7 mouse cellular contexts compared by ENCODE assay signal in genomic region chr9:107377961-107378512, GRCm38 (mm10). TPM values are rescaled to one million over a fixed set of nuclear protein-coding genes. Genes with fewer than 3 reads are reported as not detected.
A peak's percentile ranks its signal among the peaks of the same experiment; 100 is the strongest.
DNase-seq lines count a peak whose midpoint lies in the region; ATAC-seq lines count a peak whose summit lies in the region.

No protein-coding gene starts in this region.

- H3K9ac ChIP-seq in lung, embryonic 16.5 days (ENCODE audit: low read length), result no peak overlapping the region
- peak overlapping the region; percentile 60 for H3K9ac ChIP-seq in hindbrain, embryonic 16.5 days (ENCODE audit: low read depth, low read length)
- H3K9ac ChIP-seq in midbrain, embryonic 11.5 days (ENCODE audit: low read length), result peak overlapping the region; percentile 64

- H3K4me3 ChIP-seq in lung, embryonic 16.5 days (ENCODE audit: low read length), result peak overlapping the region; percentile 23
- peak overlapping the region; percentile 30 for H3K4me3 ChIP-seq in hindbrain, embryonic 16.5 days (ENCODE audit: low read length)
- peak overlapping the region; percentile 39 for H3K4me3 ChIP-seq in midbrain, embryonic 11.5 days (ENCODE audit: low read depth, low read length)

- H3K4me2 ChIP-seq in lung, embryonic 16.5 days (ENCODE audit: low read depth, low read length), result peak overlapping the region; percentile 49
- H3K4me2 ChIP-seq in hindbrain, embryonic 16.5 days (ENCODE audit: low read length), result peak overlapping the region; percentile 56
- peak overlapping the region; percentile 77 for H3K4me2 ChIP-seq in midbrain, embryonic 11.5 days

- H3K27me3 ChIP-seq in lung, embryonic 16.5 days (ENCODE audit: control insufficient read depth, insufficient read depth, low read depth, low read length), result peaks cover 50% of the 10 kb centered on the region
- peaks cover 5% of the 10 kb centered on the region for H3K27me3 ChIP-seq in hindbrain, embryonic 16.5 days (replicated peaks; ENCODE audit: control insufficient read depth, insufficient read depth, low read length)
- H3K27me3 ChIP-seq in midbrain, embryonic 11.5 days (ENCODE audit: control insufficient read depth, insufficient read depth, low read length), result peaks cover 50% of the 10 kb centered on the region

- H3K4me1 ChIP-seq in lung, embryonic 16.5 days (replicated peaks; ENCODE audit: control insufficient read depth, insufficient read depth, low read length), result no peaks in the 10 kb centered on the region
- peaks cover 8% of the 10 kb centered on the region for H3K4me1 ChIP-seq in hindbrain, embryonic 16.5 days (ENCODE audit: control insufficient read depth, insufficient read depth, low read depth, low read length)
- H3K4me1 ChIP-seq in midbrain, embryonic 11.5 days (ENCODE audit: control insufficient read depth, insufficient read depth, low read length), result peaks cover 9% of the 10 kb centered on the region

- no peak overlapping the region for H3K27ac ChIP-seq in lung, embryonic 16.5 days (ENCODE audit: low read length)
- peak overlapping the region; percentile 73 for H3K27ac ChIP-seq in hindbrain, embryonic 16.5 days (ENCODE audit: low read depth, low read length)
- H3K27ac ChIP-seq in midbrain, embryonic 11.5 days (ENCODE audit: low read depth, low read length), result no peak overlapping the region; the same call in 1 of the 2 replicates

- H3K9me3 ChIP-seq in lung, embryonic 16.5 days (ENCODE audit: control insufficient read depth, low read length), result no peaks in the 10 kb centered on the region
- no peaks in the 10 kb centered on the region for H3K9me3 ChIP-seq in hindbrain, embryonic 16.5 days (ENCODE audit: control insufficient read depth, low read length)
- H3K9me3 ChIP-seq in midbrain, embryonic 11.5 days (ENCODE audit: control insufficient read depth, low read length), result no peaks in the 10 kb centered on the region

- DNase-seq in lung, postnatal 4 days, result no peak
- DNase-seq in embryo, embryonic 10.5 days (ENCODE audit: low spot score), result peak; percentile 56
- peak; percentile 96 for DNase-seq in midbrain, embryonic 11.5 days (ENCODE audit: low spot score, missing footprints)
- no peak for DNase-seq in spleen, postnatal 4 days (ENCODE audit: low spot score in 2 of 2)
- DNase-seq in frontal cortex, postnatal 25 days (ENCODE audit: low spot score in 2 of 2), result no peak

- WGBS in lung, embryonic 16.5 days, result 0% methylated on average over 35 of the region's 35 CpGs
- WGBS in hindbrain, embryonic 16.5 days, result under 1% methylated on average over 35 of the region's 35 CpGs
- WGBS in midbrain, embryonic 11.5 days, result under 1% methylated on average over 35 of the region's 35 CpGs

- H3K36me3 ChIP-seq in lung, embryonic 16.5 days (ENCODE audit: control insufficient read depth, insufficient read depth, low read length), result no peaks in the 10 kb centered on the region
- no peaks in the 10 kb centered on the region for H3K36me3 ChIP-seq in hindbrain, embryonic 16.5 days (ENCODE audit: control insufficient read depth, insufficient read depth, low read length)
- H3K36me3 ChIP-seq in midbrain, embryonic 11.5 days (ENCODE audit: control insufficient read depth, insufficient read depth, low read length), result no peaks in the 10 kb centered on the region

- ATAC-seq in lung, embryonic 16.5 days (ENCODE audit: low read depth), result no peak
- ATAC-seq in hindbrain, embryonic 16.5 days, result peak; percentile 80
- ATAC-seq in midbrain, embryonic 11.5 days (ENCODE audit: low FRiP score), result peak; percentile 75

RNA-seq across cellular contexts. Expression of gene Cacna2d2, which starts 21.4 kb away (rescaled TPM):
- 0.38 and 0.60 TPM in 2 replicates for polyA plus RNA-seq in lung, embryonic 16.5 days (2015; fragmentation: Nextera tagmentation; extraction: Ambion mirVana)
- polyA plus RNA-seq in hindbrain, embryonic 16.5 days (2015; fragmentation: Nextera tagmentation; extraction: Ambion mirVana), result 8.1 and 9.0 TPM in 2 replicates
- 1.3 and 1.7 TPM in 2 replicates for polyA plus RNA-seq in midbrain, embryonic 11.5 days (2014; fragmentation: Nextera tagmentation; extraction: Ambion mirVana)

RNA-seq across cellular contexts. Expression of gene 6430571L13Rik, which starts 37.6 kb away (rescaled TPM):
- 0.83 and 0.85 TPM in 2 replicates for polyA plus RNA-seq in lung, embryonic 16.5 days (2015; fragmentation: Nextera tagmentation; extraction: Ambion mirVana)
- 9.8 and 11.4 TPM in 2 replicates for polyA plus RNA-seq in hindbrain, embryonic 16.5 days (2015; fragmentation: Nextera tagmentation; extraction: Ambion mirVana)
- polyA plus RNA-seq in midbrain, embryonic 11.5 days (2014; fragmentation: Nextera tagmentation; extraction: Ambion mirVana), result 2.0 and 2.3 TPM in 2 replicates

RNA-seq across cellular contexts. Expression of gene Hemk1, which starts 39.9 kb away (rescaled TPM):
- polyA plus RNA-seq in lung, embryonic 16.5 days (2015; fragmentation: Nextera tagmentation; extraction: Ambion mirVana), result 11.5 and 12.4 TPM in 2 replicates
- polyA plus RNA-seq in hindbrain, embryonic 16.5 days (2015; fragmentation: Nextera tagmentation; extraction: Ambion mirVana), result 17.5 and 18.7 TPM in 2 replicates
- 9.9 and 10.7 TPM in 2 replicates for polyA plus RNA-seq in midbrain, embryonic 11.5 days (2014; fragmentation: Nextera tagmentation; extraction: Ambion mirVana)

Comparison
In these comparisons a context has a peak if more than half of its experiments do, and no peak if none do; other contexts are left out.
1. DNase-seq: peak in embryo, embryonic 10.5 days (single experiment) and midbrain, embryonic 11.5 days (single experiment); none in lung, postnatal 4 days (0 of 2), spleen, postnatal 4 days (0 of 2) and frontal cortex, postnatal 25 days (0 of 2).
2. Peak in every context shown above with its lines, with median percentiles within 50 percentile points of each other: H3K4me2 ChIP-seq and H3K4me3 ChIP-seq.